Mouse (Mus musculus) skeletal muscle tissue, postnatal 0 days (tissue): Measurements from ENCODE around the gene Gm8281. TPM values are rescaled to one million over a fixed set of nuclear protein-coding genes. Genes with fewer than 3 reads are reported as not detected.

Experiments
- polyA plus RNA-seq: library from polyadenylated mRNA; unstranded; fragments of >200 nt; fragmentation: Nextera tagmentation; extraction: Ambion mirVana; gene quantifications from 2 replicates; pipeline ENCODE4 v1.2.1, GENCODE M21; 2015

Gene Gm8281
- 0.15 and 0.55 TPM in 2 replicates for polyA plus RNA-seq

GRCm38 (mm10) chr14:5070611-5071490, at the start of gene Gm8281:
TSS of gene Gm8281 (plus strand) at chr14:5071040.

DNA sequence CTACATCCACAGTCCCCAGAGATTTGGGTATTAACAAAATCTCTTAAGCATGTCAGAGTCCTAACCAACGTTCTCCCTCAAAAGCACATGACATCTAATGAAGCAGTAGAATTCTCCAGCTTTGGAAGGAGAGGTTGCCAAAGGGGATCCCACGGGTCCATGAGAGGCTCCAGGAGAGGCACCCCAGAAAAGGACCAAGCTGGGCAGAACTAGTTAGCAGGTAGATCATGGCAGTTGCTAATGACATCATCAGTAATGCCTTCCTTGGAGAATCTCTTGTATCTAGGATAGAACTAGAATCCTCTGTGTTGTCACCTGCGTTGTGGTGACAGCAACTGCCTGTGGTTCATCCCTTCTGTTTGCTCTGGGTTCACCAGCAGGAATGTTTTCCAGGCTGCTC, 20.5 kb upstream of the Gm8281 start, which contains the start of gene 4930555G01Rik:
Gene 4930555G01Rik, plus strand, starts transcription at position 301 of the 400 bp plus-strand sequence.

DNA sequence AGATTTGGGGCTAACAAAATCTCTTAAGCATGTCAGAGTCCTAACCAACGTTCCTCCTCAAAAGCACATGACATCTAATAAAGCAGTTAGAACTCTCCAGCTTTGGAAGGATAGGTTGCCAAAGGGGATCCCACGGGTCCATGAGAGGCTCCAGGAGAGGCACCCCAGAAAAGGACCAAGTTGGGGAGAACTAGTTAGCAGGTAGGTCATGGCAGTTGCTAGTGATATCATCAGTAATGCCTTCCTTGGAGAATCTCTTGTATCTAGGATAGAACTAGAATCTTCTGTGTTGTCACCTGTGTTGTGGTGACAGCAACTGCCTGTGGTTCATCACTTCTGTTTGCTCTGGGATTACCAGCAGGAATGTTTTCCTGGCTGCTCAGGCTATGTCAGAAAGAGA, 60.4 kb downstream of the Gm8281 start, which contains the start of gene Gm8279:
Gene Gm8279, plus strand, starts transcription at position 301 of the 400 bp plus-strand sequence.

Other genes starting within 250 kb of the Gm8281 start
- not detected in 2 replicates for gene Gm3269, start 232.9 kb upstream of the Gm8281 start, polyA plus RNA-seq
- gene Gm3264, start 215.5 kb upstream of the Gm8281 start, polyA plus RNA-seq, result 0.76 and 1.0 TPM in 2 replicates
- gene Gm3278, start 178.6 kb upstream of the Gm8281 start, polyA plus RNA-seq, result not detected in 2 replicates
- gene Gm8297, start 87.1 kb upstream of the Gm8281 start, polyA plus RNA-seq, result not detected in 2 replicates
- gene Gm3298, start 55.1 kb upstream of the Gm8281 start, polyA plus RNA-seq, result not detected in 2 replicates
- not detected in 2 replicates for gene 4930555G01Rik, start 20.4 kb upstream of the Gm8281 start, polyA plus RNA-seq
- not detected in 2 replicates for gene Gm8279, start 60.5 kb downstream of the Gm8281 start, polyA plus RNA-seq
- gene Gm3317, start 93.5 kb downstream of the Gm8281 start, polyA plus RNA-seq, result not detected in 2 replicates
- gene Gm8271, start 114.8 kb downstream of the Gm8281 start, polyA plus RNA-seq, result not detected in 2 replicates
- gene Gm3526, start 189.5 kb downstream of the Gm8281 start, polyA plus RNA-seq, result not detected in 2 replicates